Mouse (Mus musculus) limb, embryonic 10.5 days (tissue): ENCODE results near the gene Tnfsfm13. TPM values are rescaled to one million over a fixed set of nuclear protein-coding genes. Genes with fewer than 3 reads are reported as not detected.
"Not testable (repeated sequence)": the region's sequence is repeated elsewhere in the genome, so short reads cannot be mapped to it uniquely, and the experiment has no call there.

ENCODE experiments used
- DNase-seq: peaks from one replicate; pipeline ENCODE4 v3.0.0-alpha.2; 2017; ENCODE audit warnings: low spot score
- H3K27ac ChIP-seq: fragments of 300-500 bp; sonication (generic); 2 replicates; pipeline ENCODE4 v1.5.1; 2016; ENCODE audit warnings: mild to moderate bottlenecking
- H3K27me3 ChIP-seq: fragments of 300-500 bp; sonication (generic); 2 replicates; pipeline ENCODE4 v1.6.1; 2016; ENCODE audit warnings: low read depth, mild to moderate bottlenecking; ENCODE audit not compliant: poor library complexity, severe bottlenecking
- H3K36me3 ChIP-seq: fragments of 300-500 bp; sonication (generic); 2 replicates; pipeline ENCODE4 v1.6.1; 2016; ENCODE audit warnings: mild to moderate bottlenecking, moderate library complexity
- H3K4me1 ChIP-seq: fragments of 300-500 bp; sonication (generic); 2 replicates; pipeline ENCODE4 v1.6.1; 2016
- H3K4me3 ChIP-seq: fragments of 300-500 bp; sonication (generic); 2 replicates; pipeline ENCODE4 v1.5.1; 2016; ENCODE audit warnings: mild to moderate bottlenecking, moderate library complexity
- H3K9me3 ChIP-seq: fragments of 300-500 bp; sonication (generic); replicated peaks from 2 replicates; pipeline ENCODE4 v1.6.1; 2016; ENCODE audit warnings: mild to moderate bottlenecking
- WGBS: fragments of 180-500 bp; shearing (Covaris S2); methylation state at CpG from one replicate; pipeline ENCODE4 v1.1.7; 2016; 5-methylcytosine and 5-hydroxymethylcytosine counted together
- polyA plus RNA-seq: library from polyadenylated mRNA; unstranded; fragments of >200 nt; fragmentation: Nextera tagmentation; extraction: Ambion mirVana; gene quantifications from 2 replicates; pipeline ENCODE4 v1.2.1, GENCODE M21; 2016

The Tnfsfm13 gene
- polyA plus RNA-seq, 1 experiment from 2014 or later: 0.53 TPM

GRCm38 (mm10) chr11:69712954-69713672 is 17.2 kb upstream of the Tnfsfm13 start:
- WGBS: 83% methylated on average over 20 of the region's 20 CpGs
- DNase-seq: no peak
- Histone ChIP-seq H3K4me3 (no peak overlapping the region), H3K27ac (peak overlapping the region; percentile 21; the same call in 1 of the 2 replicates), H3K27me3 (no peaks in the 10 kb centered on the region), H3K36me3 (no peaks in the 10 kb centered on the region), H3K9me3 (no peaks in the 10 kb centered on the region), H3K4me1 (peaks cover 51% of the 10 kb centered on the region)

- no peaks in the 10 kb centered on the region for H3K9me3 ChIP-seq
- H3K27me3 ChIP-seq: no peaks in the 10 kb centered on the region
- H3K27ac ChIP-seq: no peak overlapping the region
- H3K4me1 ChIP-seq: peaks cover 46% of the 10 kb centered on the region
- no peak for DNase-seq
- WGBS: 74% methylated on average over 2 of the region's 2 CpGs
- no peaks in the 10 kb centered on the region for H3K36me3 ChIP-seq
- no peak overlapping the region for H3K4me3 ChIP-seq
Observed at GRCm38 (mm10) chr11:69711082-69711481, 15.2 kb upstream of the Tnfsfm13 start.

GRCm38 (mm10) chr11:69710470-69710869 is 14.6 kb upstream of the Tnfsfm13 start:
- H3K4me3 ChIP-seq: no peak overlapping the region
- 78% methylated on average over 3 of the region's 3 CpGs for WGBS
- H3K27ac ChIP-seq: no peak overlapping the region
- no peaks in the 10 kb centered on the region for H3K36me3 ChIP-seq
- H3K27me3 ChIP-seq: no peaks in the 10 kb centered on the region
- H3K9me3 ChIP-seq: no peaks in the 10 kb centered on the region
- no peak for DNase-seq
- H3K4me1 ChIP-seq: peaks cover 40% of the 10 kb centered on the region

GRCm38 (mm10) chr11:69709554-69710446 is 13.9 kb upstream of the Tnfsfm13 start:
- no peaks in the 10 kb centered on the region for H3K36me3 ChIP-seq
- WGBS: 55% methylated on average over 11 of the region's 11 CpGs
- H3K27ac ChIP-seq: peak overlapping the region; percentile 53
- H3K9me3 ChIP-seq: no peaks in the 10 kb centered on the region
- H3K4me3 ChIP-seq: no peak overlapping the region
- H3K27me3 ChIP-seq: no peaks in the 10 kb centered on the region
- no peak for DNase-seq
- H3K4me1 ChIP-seq: peaks cover 35% of the 10 kb centered on the region

- no peaks in the 10 kb centered on the region for H3K27me3 ChIP-seq
- peaks cover 30% of the 10 kb centered on the region for H3K4me1 ChIP-seq
- H3K36me3 ChIP-seq: no peaks in the 10 kb centered on the region
- 0 out of 2 replicates have a peak overlapping the region, but pooled peaks have one; percentile 53 for H3K27ac ChIP-seq
- WGBS: 71% methylated on average over 3 of the region's 3 CpGs
- H3K4me3 ChIP-seq: no peak overlapping the region
- DNase-seq: no peak
- H3K9me3 ChIP-seq: no peaks in the 10 kb centered on the region
Observed at GRCm38 (mm10) chr11:69708614-69709265, 12.8 kb upstream of the Tnfsfm13 start.

- 92% methylated on average over 4 of the region's 4 CpGs for WGBS
- H3K9me3 ChIP-seq: no peaks in the 10 kb centered on the region
- H3K36me3 ChIP-seq: no peaks in the 10 kb centered on the region
- H3K4me3 ChIP-seq: no peak overlapping the region
- H3K4me1 ChIP-seq: peaks cover 22% of the 10 kb centered on the region
- no peaks in the 10 kb centered on the region for H3K27me3 ChIP-seq
- H3K27ac ChIP-seq: no peak overlapping the region
- DNase-seq: no peak
Observed at GRCm38 (mm10) chr11:69707873-69708381, 12.0 kb upstream of the Tnfsfm13 start.

GRCm38 (mm10) chr11:69707480-69707847 is 11.6 kb upstream of the Tnfsfm13 start:
- no peak for DNase-seq
- H3K4me3 ChIP-seq: no peak overlapping the region
- H3K9me3 ChIP-seq: no peaks in the 10 kb centered on the region
- H3K27ac ChIP-seq: no peak overlapping the region
- no peaks in the 10 kb centered on the region for H3K36me3 ChIP-seq
- no peaks in the 10 kb centered on the region for H3K27me3 ChIP-seq
- 88% methylated on average over 4 of the region's 4 CpGs for WGBS
- peaks cover 22% of the 10 kb centered on the region for H3K4me1 ChIP-seq

- no peaks in the 10 kb centered on the region for H3K27me3 ChIP-seq
- no peaks in the 10 kb centered on the region for H3K36me3 ChIP-seq
- H3K4me1 ChIP-seq: peaks cover 22% of the 10 kb centered on the region
- no peak for DNase-seq
- no peaks in the 10 kb centered on the region for H3K9me3 ChIP-seq
- no peak overlapping the region for H3K4me3 ChIP-seq
- H3K27ac ChIP-seq: no peak overlapping the region
- WGBS: 48% methylated on average over 6 of the region's 6 CpGs
Observed at GRCm38 (mm10) chr11:69706775-69707479, 11.0 kb upstream of the Tnfsfm13 start.

GRCm38 (mm10) chr11:69704613-69705010 is 8.7 kb upstream of the Tnfsfm13 start:
- Histone ChIP-seq H3K9me3 (no peaks in the 10 kb centered on the region), H3K27ac (no peak overlapping the region), H3K4me1 (peaks cover 18% of the 10 kb centered on the region), H3K4me3 (no peak overlapping the region), H3K27me3 (no peaks in the 10 kb centered on the region), H3K36me3 (no peaks in the 10 kb centered on the region)
- no peak for DNase-seq
- WGBS: 47% methylated on average over 2 of the region's 2 CpGs

GRCm38 (mm10) chr11:69703814-69704612 is 8.1 kb upstream of the Tnfsfm13 start:
- no peak for DNase-seq
- Histone ChIP-seq H3K27me3 (no peaks in the 10 kb centered on the region), H3K27ac (no peak overlapping the region), H3K4me1 (peaks cover 12% of the 10 kb centered on the region), H3K36me3 (no peaks in the 10 kb centered on the region), H3K9me3 (no peaks in the 10 kb centered on the region), H3K4me3 (no peak overlapping the region)
- WGBS: 76% methylated on average over 8 of the region's 8 CpGs

GRCm38 (mm10) chr11:69703381-69703780 is 7.5 kb upstream of the Tnfsfm13 start:
- H3K27me3 ChIP-seq: not testable (repeated sequence)
- WGBS: 76% methylated on average over 3 of the region's 3 CpGs

GRCm38 (mm10) chr11:69702886-69703285 is 7.0 kb upstream of the Tnfsfm13 start:
- H3K27ac ChIP-seq, H3K27me3 ChIP-seq, DNase-seq, H3K4me3 ChIP-seq, H3K4me1 ChIP-seq, H3K36me3 ChIP-seq, H3K9me3 ChIP-seq: not testable (repeated sequence)
- WGBS: 92% methylated on average over 10 of the region's 10 CpGs

More at GRCm38 (mm10) chr11:69703381-69703780, 7.5 kb upstream of the Tnfsfm13 start:
- H3K9me3 ChIP-seq, DNase-seq, H3K36me3 ChIP-seq, H3K4me1 ChIP-seq, H3K27ac ChIP-seq, H3K4me3 ChIP-seq: not testable (repeated sequence)
